Mouse (Mus musculus) gastrocnemius, postnatal 4 days (tissue): ENCODE data around the gene Psmb7. TPM values are rescaled to one million over a fixed set of nuclear protein-coding genes. Genes with fewer than 3 reads are reported as not detected.

Experiments
- DNase-seq, 2 experiments: peaks; one replicate each; pipeline ENCODE4 v3.0.0; 2021 to 2022; ENCODE audit warnings: low spot score in 2 of 2, mixed read lengths in 2 of 2
- long read RNA-seq, 2 experiments: library from polyadenylated mRNA; stranded (forward); transcript quantifications; one replicate each; pipeline ENCODE4 v2.0.0; 2021
- total RNA-seq, 2 experiments: library from RNA; stranded (reverse); gene quantifications; 2 replicates each; pipeline ENCODE4 v1.2.3; 2021

The Psmb7 gene
- total RNA-seq, result 100 to 1,000 TPM; 277 to 291 TPM
- long read RNA-seq, experiment 1, transcript Psmb7-201 (8 exons, 1,160 nt), result major isoform, 89 of 92 reads
- long read RNA-seq, experiment 1, partial matches to known transcripts, result 3 of 92 reads
- long read RNA-seq, experiment 1, other reads (novel, unspliced or antisense), result 0 of 92 reads
- long read RNA-seq, experiment 2, transcript Psmb7-201 (8 exons, 1,160 nt), result major isoform, 63 of 72 reads
- long read RNA-seq, experiment 2, partial matches to known transcripts, result 8 of 72 reads
- long read RNA-seq, experiment 2, other reads (novel, unspliced or antisense), result 1 of 72 reads

GRCm38 (mm10) chr2:38643625-38644427 lies at the start of gene Psmb7:
Gene Psmb7 (minus strand): TSS chr2:38644087.
- DNase-seq, result peak; percentile 79 to 90

DNA sequence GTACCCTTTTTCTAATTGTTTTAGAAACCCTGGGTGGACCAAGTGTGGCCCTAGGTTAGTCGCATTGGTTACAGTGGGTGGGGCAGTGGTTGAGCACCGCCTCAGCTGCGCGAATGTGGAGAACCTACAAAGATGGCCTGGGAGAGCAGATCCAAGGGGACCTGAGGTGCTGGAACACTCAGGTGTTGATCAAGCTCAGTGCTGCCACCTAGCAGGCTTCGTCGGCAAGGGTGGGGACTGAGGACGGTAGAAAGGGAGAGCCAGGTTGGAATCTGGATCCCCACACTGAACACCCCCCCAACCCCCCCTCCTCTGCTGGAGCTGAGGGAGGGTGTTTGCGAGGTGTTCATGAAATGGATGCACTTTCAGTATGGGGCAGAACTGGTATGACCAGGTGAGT lies 47.7 kb upstream of the Psmb7 start:
- DNase-seq, result no peak

DNA sequence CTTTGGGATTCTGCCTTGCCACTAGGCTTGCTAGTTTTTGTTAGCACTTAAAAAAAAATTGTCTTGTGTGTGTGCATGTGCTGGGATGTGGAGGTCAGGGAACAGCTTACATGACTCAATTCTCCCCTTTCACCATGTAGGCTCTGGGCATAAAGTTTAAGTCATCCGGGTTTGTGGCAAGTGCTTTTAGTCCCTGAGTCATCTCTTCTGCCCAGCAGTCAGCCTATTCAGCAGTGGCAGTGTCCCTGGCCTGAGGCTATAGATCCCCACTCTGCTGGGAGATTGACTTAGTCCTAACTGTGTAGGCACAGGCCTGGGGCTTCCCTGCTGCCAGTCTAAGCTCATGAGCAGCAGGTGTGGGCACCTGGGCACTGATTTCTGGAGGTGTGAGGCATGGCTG lies 46.0 kb upstream of the Psmb7 start:
- DNase-seq, result no peak

DNA sequence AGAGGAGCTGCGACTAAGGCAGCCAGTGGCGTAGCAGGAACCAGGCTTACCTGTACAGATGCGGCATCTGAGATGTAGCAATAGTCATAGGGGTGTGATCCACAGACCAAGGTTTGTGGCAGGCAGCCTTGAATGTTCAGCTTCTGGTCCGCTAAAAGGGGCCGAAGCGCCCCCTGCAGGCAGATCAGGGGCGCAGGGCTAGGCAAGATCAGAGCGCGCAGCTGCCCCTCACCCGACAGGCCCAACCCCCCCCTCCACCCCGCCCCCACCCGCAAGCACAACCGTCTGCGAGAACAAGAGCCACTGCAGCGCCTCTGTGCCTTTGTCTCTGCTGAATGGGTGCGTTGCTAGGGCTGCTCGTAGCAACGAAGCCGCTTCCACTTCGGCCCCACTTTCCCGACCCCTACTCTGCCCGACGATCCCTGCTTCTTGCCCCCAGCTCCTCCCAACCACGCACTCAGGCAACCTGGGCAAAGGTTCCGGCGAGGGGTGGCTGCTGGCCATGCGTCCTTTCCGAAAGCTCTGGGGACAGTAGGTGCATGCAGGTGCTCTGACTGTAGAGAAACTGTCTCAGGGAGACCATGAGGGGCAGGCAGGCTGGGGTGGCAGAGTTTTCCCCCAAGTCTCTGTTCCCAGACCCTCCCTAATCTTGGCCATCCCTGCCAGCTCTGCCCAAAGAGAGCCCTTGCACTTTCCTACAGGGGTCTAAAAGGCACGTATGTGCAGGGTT lies 45.1 kb upstream of the Psmb7 start:
- no peak for DNase-seq

DNA sequence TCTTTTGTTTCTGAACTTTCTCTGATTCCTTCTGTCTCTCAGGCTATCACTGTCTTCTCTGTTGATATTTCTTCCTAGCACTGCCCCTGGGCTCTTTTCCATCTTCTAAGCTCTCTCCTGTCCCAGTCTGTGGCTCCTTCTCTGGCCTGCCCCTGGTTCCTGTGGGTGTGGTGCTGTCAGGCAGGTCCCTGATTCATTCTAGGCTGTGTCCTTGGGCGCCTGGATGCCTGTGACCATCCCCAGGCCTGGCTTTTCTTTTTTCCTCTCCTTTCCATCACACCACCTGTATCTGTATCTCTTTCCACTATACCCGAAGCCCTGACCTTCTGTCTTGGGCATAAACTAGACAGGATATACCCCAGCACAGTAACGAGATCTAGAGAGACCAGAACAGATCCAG lies 41.9 kb upstream of the Psmb7 start:
- DNase-seq, result no peak

- DNase-seq, result no peak
Measured at GRCm38 (mm10) chr2:38683083-38683482, 39.2 kb upstream of the Psmb7 start.

DNA sequence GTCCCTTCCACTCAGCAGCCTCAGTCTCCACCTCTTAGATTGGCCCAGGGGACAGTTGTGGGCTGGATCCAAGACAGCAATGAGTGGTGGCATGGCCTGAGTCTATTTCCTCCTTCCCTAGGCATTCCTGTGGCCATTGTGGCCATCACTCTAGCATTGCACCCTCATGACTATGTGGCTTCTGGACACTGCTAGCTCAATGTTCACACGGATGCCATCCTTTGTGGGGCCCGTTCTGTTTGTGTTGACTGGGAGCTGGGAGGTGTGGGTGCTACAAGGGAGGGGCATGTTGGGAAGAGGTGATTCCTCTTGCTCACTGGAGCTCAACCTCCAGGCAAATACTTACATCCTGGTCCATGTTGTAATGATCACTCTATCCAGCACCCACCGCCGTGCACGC lies 38.3 kb upstream of the Psmb7 start:
- DNase-seq, result no peak

DNA sequence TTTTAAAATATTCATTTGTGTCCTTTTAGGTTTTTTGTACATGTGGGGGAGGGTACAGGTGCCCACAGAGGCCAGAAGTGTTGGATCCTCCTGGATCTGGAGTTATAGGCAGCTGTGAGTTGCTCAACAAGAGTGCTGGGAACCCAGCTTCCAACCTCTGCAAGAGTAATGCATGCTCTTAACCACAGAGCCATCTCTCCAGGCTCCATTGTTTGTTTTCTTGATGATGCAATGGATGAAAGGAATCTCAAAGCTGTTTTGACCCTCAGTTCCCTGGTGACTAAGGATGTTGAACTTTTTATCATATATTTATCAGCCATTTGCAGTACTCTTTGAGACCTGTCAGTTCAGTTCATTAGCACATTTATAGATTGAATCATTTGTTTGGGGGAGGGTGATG lies 35.1 kb upstream of the Psmb7 start:
- no peak for DNase-seq

GRCm38 (mm10) chr2:38675366-38675969 lies 31.6 kb upstream of the Psmb7 start:
- DNase-seq, result no peak

GRCm38 (mm10) chr2:38672496-38672895 lies 28.6 kb upstream of the Psmb7 start:
- no peak for DNase-seq

DNA sequence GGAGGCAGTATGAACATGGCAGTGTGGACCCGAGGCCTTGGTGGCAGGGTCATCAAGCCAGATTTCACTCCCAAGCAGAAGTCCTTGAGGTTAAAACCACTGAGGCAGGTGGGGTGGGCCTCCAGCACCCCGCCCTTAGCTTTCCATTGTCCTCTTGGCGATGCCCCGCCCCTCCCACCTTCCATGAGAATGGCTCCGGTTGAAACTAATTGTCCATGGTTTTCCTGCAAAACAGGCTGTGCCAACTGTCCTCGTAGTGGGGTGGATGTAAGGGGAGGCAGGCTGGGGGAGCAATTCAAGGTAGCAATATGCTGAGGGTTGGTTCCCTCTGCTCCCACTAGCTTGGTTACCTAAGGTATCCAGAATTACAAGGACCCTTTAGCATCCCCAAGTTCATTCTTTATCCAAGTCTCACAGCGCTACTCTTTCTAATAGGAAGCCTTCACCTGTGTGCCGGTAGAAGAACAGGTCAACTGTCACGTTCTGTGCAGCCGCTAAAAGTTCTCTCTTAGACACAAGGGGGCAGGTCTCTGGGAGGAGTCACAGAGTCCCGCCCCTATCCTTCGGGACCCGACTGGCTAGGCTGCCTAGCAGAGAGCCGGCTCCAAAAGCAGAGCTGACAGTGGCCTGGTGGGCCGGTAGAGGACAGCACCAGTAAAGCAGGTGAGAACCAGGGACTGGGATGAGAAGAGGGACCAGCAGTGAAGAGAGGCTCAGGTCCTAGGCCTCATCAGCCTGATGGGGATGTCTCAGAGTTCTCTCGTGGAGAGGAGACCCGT lies 25.1 kb upstream of the Psmb7 start:
- no peak for DNase-seq

- no peak for DNase-seq
Measured at GRCm38 (mm10) chr2:38661398-38661797, 17.5 kb upstream of the Psmb7 start.

DNA sequence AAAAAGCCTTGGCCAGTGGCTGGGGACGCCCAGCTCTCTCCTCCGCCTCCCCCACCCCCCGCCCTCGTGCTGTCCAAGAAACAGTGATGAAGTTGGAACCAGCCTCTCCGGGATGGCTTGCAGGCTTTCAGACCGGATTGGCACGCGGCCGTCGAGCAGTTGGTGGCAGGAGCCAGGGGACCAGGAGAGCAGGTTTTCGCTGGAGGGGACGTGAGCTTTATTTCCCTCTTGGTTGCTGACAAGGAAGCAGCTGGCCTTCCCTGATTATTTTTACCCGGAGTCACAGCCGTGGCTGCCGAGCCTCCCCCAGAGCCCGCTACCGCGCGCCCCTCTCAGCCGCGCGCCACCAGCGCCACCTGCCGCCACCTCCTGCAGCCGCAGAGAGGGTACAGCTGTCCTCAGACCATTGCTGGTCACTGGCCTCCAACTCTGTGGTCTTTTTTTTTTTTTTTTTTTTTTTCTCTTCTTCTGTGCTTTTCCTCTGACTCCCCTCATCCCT lies 14.5 kb upstream of the Psmb7 start:
- DNase-seq, result peak; percentile 75 to 82

DNA sequence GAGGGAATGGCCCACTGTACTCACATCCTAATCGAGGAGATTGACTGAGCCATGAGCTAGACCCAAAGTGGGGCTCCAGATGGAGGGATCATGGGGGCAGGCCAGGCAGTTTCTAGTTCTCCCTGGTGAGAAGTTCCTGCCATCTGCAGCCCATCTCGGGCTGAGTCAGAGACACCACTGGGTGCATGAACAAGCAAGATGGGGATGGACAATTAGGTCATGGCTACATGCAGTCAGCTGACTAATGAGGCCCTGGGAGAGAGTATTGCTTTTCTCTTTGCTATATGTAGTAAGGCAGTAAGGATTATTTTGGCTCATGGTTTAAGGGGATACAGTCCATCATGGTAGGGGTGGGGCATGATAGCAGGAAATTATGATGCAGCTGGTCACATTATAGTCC lies 9.8 kb upstream of the Psmb7 start:
- no peak for DNase-seq

- no peak for DNase-seq
Measured at GRCm38 (mm10) chr2:38653293-38653619, 9.4 kb upstream of the Psmb7 start.

GRCm38 (mm10) chr2:38652565-38653292 lies 8.8 kb upstream of the Psmb7 start:
- DNase-seq, result peak in 1 of 2 experiments; percentile 17

DNA sequence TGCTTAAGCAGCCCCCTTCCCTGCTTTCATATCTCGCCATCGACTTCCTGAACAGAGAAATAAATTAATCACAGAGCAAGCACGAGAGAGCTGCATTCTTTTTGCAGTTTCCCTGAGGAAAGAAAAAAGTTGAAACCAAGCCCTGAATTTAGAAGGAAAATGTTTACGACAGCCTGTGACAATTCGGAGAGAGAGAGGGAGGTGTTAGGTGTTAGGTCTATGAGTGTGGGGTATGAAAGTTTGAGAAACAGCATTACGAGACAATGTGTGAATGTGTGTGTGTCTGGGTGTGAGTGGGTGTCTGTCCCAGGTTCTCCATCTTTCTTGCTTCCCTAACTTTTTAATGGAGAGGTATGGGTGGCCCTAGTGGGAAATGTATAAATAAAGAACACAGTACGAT lies 8.2 kb upstream of the Psmb7 start:
- no peak for DNase-seq

DNA sequence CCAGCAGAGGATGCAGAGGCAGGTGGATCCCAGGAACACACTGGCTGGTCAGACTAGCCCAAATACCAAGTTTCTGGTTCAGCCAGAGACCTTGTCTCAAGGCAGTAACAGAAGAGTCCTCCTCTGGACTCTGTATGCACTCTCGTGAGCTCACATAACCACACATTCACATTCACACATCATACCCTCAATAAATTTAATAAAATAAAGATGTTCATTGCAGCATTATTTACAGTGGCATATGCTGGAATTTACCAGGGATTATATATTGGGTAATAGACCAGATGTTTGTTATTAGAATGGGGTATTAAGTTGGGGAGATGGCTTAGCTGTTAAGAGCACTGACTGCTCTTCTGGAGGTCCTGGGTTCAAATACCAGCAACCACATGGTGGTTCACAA lies 6.5 kb upstream of the Psmb7 start:
- no peak for DNase-seq

- no peak for DNase-seq
Measured at GRCm38 (mm10) chr2:38647661-38648060, 3.8 kb upstream of the Psmb7 start.

GRCm38 (mm10) chr2:38647201-38647606 lies 3.3 kb upstream of the Psmb7 start:
- DNase-seq, result no peak
